Mouse (Mus musculus) brain, embryonic 14.5 days (tissue): Measurements from ENCODE around the gene Il17rb.

Source experiments
- CTCF ChIP-seq: fragments of 200-500 bp; IDR thresholded peaks from 2 replicates; pipeline ENCODE4 v1.5.1; 2012; ENCODE audit warnings: inconsistent platforms, mild to moderate bottlenecking, moderate library complexity, borderline replicate concordance; ENCODE audit not compliant: insufficient read depth, insufficient read length; ENCODE audit errors: extremely low read depth
- POLR2A ChIP-seq: fragments of 200-500 bp; IDR thresholded peaks from 2 replicates; pipeline ENCODE4 v1.6.1; 2012; ENCODE audit warnings: mild to moderate bottlenecking, inconsistent platforms, borderline replicate concordance; ENCODE audit not compliant: poor library complexity, insufficient read depth, insufficient read length, severe bottlenecking; ENCODE audit errors: extremely low read depth

DNA sequence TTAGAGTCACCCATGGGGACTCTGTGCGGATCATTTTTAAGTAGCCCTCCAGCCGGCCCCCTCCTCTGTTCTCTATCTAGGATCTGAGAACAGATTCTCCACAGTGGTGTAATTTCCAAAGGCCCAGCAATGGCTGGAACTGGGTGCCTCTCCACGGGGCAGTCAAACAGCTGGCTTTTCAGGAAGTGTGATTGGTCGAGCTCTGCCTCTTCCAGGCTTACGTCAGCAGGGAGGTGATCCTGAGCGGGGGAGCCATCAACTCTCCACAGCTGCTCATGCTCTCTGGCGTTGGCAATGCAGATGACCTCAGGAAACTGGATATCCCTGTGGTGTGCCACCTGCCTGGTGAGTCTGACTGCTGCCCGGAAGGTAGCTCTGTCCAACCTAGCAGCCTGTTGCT, 24.7 kb upstream of the Il17rb start:
- no peak for TF ChIP-seq CTCF
- no peak for TF ChIP-seq POLR2A
